Mouse (Mus musculus): ENCODE results near the gene Cyb5r1.

Cyb5r1 gene

DNA sequence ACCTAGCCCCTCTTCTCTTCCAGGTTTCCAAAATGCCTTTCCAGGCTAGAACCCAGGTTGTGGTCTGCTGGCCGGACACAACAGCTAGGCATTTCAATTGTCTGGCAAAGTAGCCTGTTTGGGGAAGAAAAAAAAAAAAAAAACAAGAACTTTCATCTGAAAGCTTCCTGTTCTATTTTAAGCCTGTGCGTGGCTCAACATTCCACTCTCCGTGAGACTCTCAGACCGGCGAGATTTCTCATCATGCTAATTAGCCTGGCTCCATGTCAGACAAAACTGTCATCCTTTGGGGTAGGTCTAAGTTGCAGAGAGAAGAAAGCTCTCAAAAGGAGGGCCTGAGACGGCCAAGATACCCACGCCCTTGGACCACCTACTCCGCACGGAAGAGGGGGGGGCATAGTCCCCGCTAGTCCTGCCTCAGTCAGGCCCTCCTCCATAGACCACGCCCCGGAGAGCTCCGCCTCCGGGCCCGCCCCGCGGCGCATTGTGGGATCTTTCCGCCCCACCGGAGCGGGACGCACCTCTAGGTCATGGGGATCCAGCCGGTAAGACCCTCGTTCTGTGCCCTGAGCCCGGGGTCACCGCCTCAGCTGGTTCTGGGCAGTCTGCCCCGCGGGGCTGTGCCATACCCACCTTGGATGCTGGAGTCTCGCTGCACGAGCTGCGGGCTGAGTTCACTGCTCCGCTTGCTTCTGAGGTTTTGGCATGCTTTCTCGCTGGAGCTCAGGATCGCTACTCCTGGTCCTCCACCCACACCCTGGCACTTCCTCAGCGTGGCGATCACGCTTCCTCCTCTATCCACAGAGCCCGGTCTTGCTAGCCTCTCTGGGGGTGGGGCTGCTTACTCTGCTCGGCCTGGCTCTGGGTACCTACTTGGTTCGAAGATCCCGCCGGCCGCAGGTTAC is at the start of gene Cyb5r1:
Cyb5r1 (plus strand) TSS at position 51 of the 905 bp plus-strand sequence.
- peak; percentile 89 for DNase-seq

- no peak for DNase-seq
Measured at GRCm38 (mm10) chr1:134357461-134357860, 47.9 kb upstream of the Cyb5r1 start.

DNA sequence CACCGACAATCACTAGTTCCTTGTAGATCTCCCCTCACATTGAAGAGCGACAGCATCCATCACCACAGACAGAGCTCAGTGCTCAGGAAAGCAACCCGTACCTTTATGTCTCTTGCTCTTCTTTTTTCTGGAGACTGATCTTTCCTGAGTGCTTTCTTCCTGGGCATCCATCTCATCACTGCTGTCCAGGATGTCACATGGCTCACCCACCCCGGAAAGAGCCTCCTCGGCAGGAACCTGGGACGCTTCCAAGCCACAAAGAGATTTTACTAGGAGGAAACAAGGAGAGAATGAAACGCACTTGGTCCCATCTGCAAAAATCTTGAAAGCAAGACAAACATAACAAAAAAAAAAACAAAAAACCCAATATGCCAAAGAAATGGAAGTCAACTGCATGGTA is 44.7 kb upstream of the Cyb5r1 start:
- DNase-seq = no peak

DNA sequence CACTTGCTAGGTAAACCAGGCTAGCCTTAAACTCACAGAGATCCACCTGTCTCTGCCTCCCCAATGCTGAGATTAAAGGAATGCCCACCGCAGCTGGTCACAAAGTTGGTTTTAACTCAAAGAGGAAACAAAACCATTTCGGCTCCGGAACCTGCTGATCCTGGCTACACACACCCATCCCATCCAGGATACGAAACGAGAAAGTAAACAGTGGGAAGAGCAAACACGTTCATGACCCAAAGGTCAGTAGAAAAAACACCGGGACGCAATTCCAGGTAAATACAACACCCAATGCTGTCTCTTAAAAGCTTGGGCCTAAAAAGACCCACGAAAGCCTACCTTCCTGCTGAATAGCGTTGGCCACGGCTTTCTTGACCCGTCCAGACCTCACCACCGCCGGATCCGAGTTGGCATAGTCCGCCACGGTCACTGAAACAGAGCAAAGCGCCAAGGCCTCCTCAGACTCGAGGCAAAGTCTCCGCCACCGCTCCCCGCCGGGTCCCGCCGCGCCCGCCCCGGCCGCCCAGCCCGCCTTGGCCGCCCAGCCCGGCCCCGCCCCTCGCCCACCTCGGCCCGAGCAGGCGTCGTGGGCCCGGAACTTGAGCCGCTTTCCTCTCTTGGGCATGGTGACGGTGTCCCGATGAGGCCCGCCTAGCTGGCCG is 44.0 kb upstream of the Cyb5r1 start:
- no peak for DNase-seq

DNA sequence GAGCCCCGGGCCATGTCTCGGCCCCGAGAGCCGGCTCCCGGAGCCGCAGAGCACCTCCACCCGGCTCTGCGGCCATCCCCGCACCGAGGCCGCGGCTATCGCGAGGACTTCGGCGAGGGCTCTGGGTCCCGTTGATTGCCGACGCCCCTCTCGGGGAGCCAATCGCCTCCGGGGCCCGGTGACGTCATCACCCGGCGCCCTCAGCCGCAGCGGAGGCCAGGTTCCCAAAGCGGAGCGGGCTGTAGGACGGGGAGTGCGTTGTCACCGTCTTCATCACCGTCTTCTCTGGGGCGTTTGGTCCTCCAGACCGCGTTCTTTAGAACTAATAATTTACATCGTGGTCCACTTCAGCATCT is 43.5 kb upstream of the Cyb5r1 start, which contains the start of gene Tmem183a:
Tmem183a (minus strand) TSS at position 123 of the 356 bp plus-strand sequence.
- DNase-seq = peak; percentile 97

- DNase-seq = no peak
Measured at GRCm38 (mm10) chr1:134363194-134363593, 42.2 kb upstream of the Cyb5r1 start.

GRCm38 (mm10) chr1:134365491-134365890 is 39.9 kb upstream of the Cyb5r1 start:
- no peak for DNase-seq

GRCm38 (mm10) chr1:134368777-134369337 is 36.5 kb upstream of the Cyb5r1 start:
- peak; percentile 80 for DNase-seq

GRCm38 (mm10) chr1:134374124-134374523 is 31.2 kb upstream of the Cyb5r1 start:
- no peak for DNase-seq

GRCm38 (mm10) chr1:134381051-134381450 is 24.3 kb upstream of the Cyb5r1 start:
- no peak for DNase-seq

- DNase-seq = no peak
Measured at GRCm38 (mm10) chr1:134381795-134382625, 23.3 kb upstream of the Cyb5r1 start.

GRCm38 (mm10) chr1:134384581-134384980 is 20.8 kb upstream of the Cyb5r1 start:
- no peak for DNase-seq

- no peak for DNase-seq
Measured at GRCm38 (mm10) chr1:134385176-134385575, 20.2 kb upstream of the Cyb5r1 start.

- no peak for DNase-seq
Measured at GRCm38 (mm10) chr1:134385666-134386065, 19.7 kb upstream of the Cyb5r1 start, which contains the start of gene 4933406M09Rik. Gene 4933406M09Rik (plus strand): TSS chr1:134385940.

GRCm38 (mm10) chr1:134393827-134394226 is 11.5 kb upstream of the Cyb5r1 start:
- DNase-seq = no peak

DNA sequence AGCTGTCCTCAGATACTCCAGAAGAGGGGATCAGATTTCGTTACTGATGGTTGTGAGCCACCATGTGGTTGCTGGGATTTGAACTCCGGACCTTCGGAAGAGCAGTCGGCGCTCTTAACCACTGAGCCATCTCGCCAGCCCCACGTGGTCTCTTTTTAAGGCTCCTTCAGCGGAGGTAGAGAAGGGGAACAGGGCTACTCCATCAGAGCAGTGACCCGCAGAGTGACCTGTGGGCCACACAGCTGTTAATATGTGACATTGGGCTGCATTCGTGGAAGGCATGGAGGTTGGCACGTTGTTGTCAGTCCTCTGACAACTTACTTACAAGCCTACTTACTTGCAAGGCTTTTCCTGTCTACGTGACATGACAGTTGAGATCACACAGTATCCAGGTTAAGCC is 7.1 kb upstream of the Cyb5r1 start:
- no peak for DNase-seq

GRCm38 (mm10) chr1:134399735-134400134 is 5.6 kb upstream of the Cyb5r1 start:
- DNase-seq = no peak

DNA sequence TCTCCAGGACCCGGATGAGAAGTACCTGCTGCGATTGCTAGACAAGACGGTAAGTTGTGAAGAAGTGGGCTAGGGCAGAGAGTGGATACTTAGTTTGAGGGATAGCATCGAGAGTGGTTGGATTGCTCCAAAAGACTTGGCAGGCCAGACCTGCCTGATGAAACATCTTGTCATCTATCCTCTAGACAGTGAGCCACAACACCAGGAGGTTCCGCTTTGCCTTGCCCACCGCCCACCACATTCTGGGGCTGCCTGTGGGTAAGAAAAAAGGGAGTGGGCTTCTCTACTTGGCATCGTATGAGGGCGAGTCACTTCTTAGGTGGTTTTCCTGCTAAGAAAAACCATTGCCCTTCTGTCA is 1.0 kb downstream of the Cyb5r1 start:
- no peak for DNase-seq

GRCm38 (mm10) chr1:134408080-134408479 is 2.7 kb downstream of the Cyb5r1 start:
- peak; percentile 47 for DNase-seq

- no peak for DNase-seq
Measured at GRCm38 (mm10) chr1:134411706-134412629, 6.6 kb downstream of the Cyb5r1 start.

DNA sequence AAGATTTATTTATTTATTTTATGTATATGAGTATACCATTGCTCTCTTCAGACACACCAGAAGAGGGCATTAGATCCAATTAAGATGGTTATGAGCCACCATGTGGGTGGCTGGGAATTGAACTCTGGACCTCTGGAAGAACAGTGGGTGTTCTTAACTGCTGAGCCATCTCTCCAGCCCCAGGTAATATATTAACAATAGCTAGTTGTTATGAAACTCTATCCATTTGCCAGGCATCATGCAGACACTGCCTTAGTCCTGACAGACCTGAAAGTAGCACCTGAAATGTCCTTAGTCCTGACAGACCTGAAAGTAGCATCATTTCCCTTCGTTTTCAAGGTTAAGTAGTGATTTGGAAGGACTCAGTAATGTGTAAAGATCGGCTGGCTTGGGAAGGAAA is 8.7 kb downstream of the Cyb5r1 start:
- DNase-seq = peak; percentile 21
